Mouse (Mus musculus) right cerebral cortex, postnatal 36 days (tissue): ENCODE results near the gene Cnot3.
"Not testable (repeated sequence)": the region's sequence is repeated elsewhere in the genome, so short reads cannot be mapped to it uniquely, and the experiment has no call there.

Source experiments
- DNase-seq, 2 experiments: peaks; one replicate each; pipeline ENCODE4 v3.0.0; 2022; ENCODE audit warnings: low spot score in 2 of 2, mixed read lengths in 1 of 2

The Cnot3 gene

GRCm38 (mm10) chr7:3698471-3698870 lies 53.4 kb downstream of the Cnot3 start:
- no peak for DNase-seq

DNA sequence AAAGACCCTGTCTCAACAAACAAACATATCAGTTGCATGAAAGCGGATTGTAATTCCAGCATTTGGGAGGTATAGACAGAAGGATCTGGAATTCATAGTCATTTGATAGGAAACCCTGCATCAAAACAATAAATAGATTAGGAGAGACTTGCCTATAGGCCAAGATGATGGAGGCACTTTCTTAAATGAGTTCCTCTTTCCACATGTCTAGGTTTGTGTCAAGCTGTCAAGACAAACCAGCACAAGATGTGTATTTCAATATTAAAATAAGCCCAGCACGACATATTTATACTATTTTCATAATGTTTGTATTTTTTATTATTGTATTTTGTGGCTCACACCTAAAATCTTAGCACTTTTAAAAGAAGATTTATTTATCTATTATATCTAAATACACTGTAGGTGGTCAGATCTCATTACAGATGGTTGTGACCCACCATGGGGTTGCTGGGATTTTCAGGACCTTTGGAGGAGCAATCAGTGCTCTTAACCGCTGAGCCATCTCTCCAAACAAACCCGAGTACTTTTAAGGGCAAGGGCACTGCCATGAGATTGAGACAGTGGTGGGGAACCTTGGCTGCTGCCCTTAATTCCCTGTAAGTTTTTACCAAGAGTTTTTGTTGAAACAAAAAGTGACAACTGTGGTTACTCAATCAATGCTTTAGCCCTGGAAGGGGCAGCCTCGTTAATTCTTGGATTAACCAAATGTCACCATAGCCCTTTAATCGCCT lies 58.2 kb downstream of the Cnot3 start:
- no peak for DNase-seq

- peak; percentile 95 to 97 for DNase-seq
Measured at GRCm38 (mm10) chr7:3703879-3704441, 58.9 kb downstream of the Cnot3 start, which contains the start of gene Rps9. Rps9 (plus strand) TSS chr7:3703993.

DNA sequence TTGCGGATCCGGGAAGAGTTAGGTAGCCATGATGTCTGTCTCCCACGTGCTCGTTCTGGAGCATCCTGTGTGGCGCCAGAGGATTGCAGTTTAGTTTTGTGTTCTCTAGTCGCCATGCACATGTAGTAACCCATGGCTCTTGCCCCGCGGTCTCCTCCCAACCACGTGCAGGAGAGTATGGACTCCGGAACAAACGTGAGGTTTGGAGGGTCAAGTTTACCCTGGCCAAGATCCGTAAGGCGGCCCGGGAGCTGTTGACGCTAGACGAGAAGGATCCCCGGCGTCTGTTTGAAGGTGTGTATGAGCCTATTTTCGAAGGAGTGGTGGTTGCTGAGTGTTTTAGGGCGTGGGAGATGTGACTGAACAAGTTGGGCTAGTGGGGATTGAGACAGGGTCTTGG lies 59.4 kb downstream of the Cnot3 start:
- DNase-seq: peak in 1 of 2 experiments; percentile 30

DNA sequence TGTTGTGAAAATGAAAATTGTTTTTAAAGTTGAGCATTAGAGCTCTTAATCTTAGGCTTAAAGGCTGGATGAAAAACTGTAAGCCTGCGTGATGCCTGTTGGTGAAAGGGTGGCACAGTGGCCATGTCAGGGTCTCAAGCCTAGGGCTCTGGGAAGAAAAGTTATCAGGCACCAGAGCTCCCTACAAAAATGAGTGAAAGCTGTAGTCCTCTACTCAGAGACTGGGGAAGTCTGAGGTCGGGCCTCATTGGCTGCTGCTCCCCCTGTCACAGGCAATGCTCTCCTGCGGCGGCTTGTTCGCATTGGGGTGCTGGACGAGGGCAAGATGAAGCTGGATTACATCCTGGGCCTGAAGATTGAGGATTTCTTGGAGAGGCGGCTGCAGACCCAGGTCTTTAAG lies 60.4 kb downstream of the Cnot3 start:
- DNase-seq: not testable (repeated sequence)

DNA sequence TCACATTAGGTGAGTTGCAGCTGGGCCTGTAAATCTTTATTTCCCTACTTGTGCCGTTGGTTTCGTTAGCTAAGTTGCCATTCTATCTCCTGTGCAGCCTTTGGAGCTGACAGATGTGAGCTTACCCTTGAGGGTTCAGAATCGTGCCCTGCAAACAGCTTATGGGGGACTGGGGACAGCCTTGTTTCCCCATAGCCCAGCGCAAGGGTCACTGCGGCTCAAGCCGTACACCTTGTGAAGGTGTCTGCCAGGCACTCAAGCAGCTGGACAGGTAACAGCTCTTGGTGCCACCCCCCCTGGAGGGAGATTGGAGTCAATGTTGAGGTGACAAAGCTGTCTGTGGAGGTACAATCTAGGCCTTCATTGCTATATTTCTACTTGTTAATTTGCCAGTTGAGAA lies 60.8 kb downstream of the Cnot3 start:
- DNase-seq: no peak

DNA sequence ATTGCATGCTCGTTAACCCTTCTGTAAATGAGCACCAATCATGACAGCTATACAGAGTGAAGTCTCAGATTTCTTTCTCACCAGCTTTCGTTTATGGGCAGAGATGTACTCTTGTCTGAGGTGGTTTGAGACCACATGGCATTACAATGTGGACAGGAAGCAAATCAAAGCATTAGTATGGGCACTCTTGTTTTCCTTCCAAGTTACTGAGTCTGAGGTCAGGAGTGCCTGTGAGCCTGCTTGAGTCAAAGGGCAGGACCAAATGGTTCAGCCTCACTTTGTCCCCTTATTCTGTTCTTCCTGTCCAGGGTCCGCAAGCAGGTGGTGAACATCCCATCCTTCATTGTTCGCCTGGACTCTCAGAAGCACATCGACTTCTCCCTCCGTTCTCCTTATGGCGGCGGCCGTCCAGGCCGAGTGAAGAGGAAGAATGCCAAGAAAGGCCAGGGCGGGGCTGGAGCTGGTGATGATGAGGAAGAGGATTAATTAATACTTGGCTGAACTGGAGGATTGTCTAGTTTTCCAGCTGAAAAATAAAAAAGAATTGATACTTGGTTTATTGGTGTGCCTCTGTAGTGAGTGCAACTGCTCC lies 61.4 kb downstream of the Cnot3 start:
- no peak for DNase-seq

- no peak for DNase-seq
Measured at GRCm38 (mm10) chr7:3707027-3707426, 62.0 kb downstream of the Cnot3 start.

DNA sequence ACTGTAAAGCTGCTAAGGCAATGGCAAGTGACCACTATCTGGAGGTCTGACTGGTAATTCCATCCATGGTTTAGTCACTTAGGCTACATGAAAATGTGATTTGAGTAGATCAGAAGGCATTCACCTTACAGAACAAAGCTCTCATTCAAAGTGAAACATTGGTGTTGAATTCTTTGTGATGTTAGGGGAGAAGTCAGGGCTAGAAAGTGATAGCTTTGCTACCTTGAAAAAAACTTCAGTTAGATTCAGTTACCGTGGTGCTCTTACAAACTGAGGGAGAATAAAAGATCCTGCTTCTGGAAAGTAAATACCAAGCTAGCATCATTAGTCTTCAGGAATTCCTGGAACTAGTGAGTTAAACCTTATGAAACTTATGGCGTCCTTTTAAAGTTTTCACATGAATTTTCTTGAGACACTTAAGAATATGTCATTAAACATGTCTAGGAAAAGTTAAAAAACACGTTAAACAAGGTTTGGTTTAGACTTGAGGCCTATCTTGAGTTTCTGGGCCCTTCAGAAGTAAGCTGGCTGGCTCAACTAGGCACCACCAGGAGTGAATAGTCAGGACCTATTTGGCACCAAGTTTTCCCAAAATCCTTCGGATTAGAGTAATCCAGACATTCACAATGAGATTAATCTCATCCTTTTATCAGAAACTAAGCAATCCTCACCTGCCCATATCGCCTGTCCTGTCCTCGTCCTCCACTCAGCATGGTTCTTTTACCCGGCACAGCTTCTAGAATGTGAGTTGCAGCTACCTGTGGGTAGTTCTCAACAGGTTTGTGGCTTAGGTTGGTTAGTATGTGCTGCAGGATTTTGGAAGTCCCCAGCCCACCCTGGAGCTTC lies 62.7 kb downstream of the Cnot3 start:
- no peak for DNase-seq

- DNase-seq: not testable (repeated sequence)
Measured at GRCm38 (mm10) chr7:3708447-3708980, 63.4 kb downstream of the Cnot3 start.

GRCm38 (mm10) chr7:3709000-3709399 lies 63.9 kb downstream of the Cnot3 start:
- DNase-seq: no peak
